Mouse (Mus musculus): ENCODE results near the gene Lrpap1. TPM values are rescaled to one million over a fixed set of nuclear protein-coding genes. Genes with fewer than 3 reads are reported as not detected.

The Lrpap1 gene
- 10 to 100 TPM; 27.3 to 97.7 (median 47.6) TPM for total RNA-seq (2018; cell fraction: chromatin; rRNA removed)
- total RNA-seq (2018; cell fraction: cytosol; rRNA removed) = 100 to 1,000 TPM in 2 of 26 experiments, 10 to 100 TPM in 24; 63.9 to 103 (median 83.4) TPM
- total RNA-seq (2018; cell fraction: nucleus; rRNA removed) = 100 to 1,000 TPM in 2 of 26 experiments, 10 to 100 TPM in 24; 30.3 to 130 (median 75.5) TPM
- polyA plus RNA-seq (2018) = 112 to 144 TPM (median 118 TPM) in 3 replicates

GRCm38 (mm10) chr5:35104960-35105921 is at the start of gene Lrpap1:
Lrpap1 (minus strand) TSS chr5:35105766.
- H3K4me3 ChIP-seq (ENCODE audit: inconsistent target) = peak within 1 kb of the TSS; percentile 74
- 0% methylated on average over 39 of the region's 39 CpGs for WGBS (ENCODE audit: missing documents)
- peaks cover 39% of the 10 kb centered on the region for H3K79me2 ChIP-seq (ENCODE audit: inconsistent target)
- peak within 1 kb of the TSS; percentile 54 for H3K27ac ChIP-seq
- H3K36me3 ChIP-seq (ENCODE audit: inconsistent target) = peaks cover 16% of the 10 kb centered on the region

GRCm38 (mm10) chr5:35149939-35150338 is 44.4 kb upstream of the Lrpap1 start:
- Histone ChIP-seq H3K4me3 (ENCODE audit: inconsistent target) (no peak overlapping the region), H3K27ac (no peak overlapping the region), H3K36me3 (ENCODE audit: inconsistent target) (no peaks in the 10 kb centered on the region), H3K79me2 (ENCODE audit: inconsistent target) (no peaks in the 10 kb centered on the region)
- 90% methylated on average over 5 of the region's 5 CpGs for WGBS (ENCODE audit: missing documents)

GRCm38 (mm10) chr5:35149526-35149925 is 44.0 kb upstream of the Lrpap1 start:
- no peaks in the 10 kb centered on the region for H3K36me3 ChIP-seq (ENCODE audit: inconsistent target)
- WGBS (ENCODE audit: missing documents) = 78% methylated on average over 4 of the region's 4 CpGs

GRCm38 (mm10) chr5:35147963-35148767 is 42.6 kb upstream of the Lrpap1 start:
- H3K36me3 ChIP-seq (ENCODE audit: inconsistent target) = no peaks in the 10 kb centered on the region
- WGBS (ENCODE audit: missing documents) = 82% methylated on average over 8 of the region's 8 CpGs
- H3K4me3 ChIP-seq (ENCODE audit: inconsistent target) = no peak overlapping the region
- H3K27ac ChIP-seq = no peak overlapping the region
- H3K79me2 ChIP-seq (ENCODE audit: inconsistent target) = no peaks in the 10 kb centered on the region

More at GRCm38 (mm10) chr5:35149526-35149925, 44.0 kb upstream of the Lrpap1 start:
- no peaks in the 10 kb centered on the region for H3K79me2 ChIP-seq (ENCODE audit: inconsistent target)
- no peak overlapping the region for H3K4me3 ChIP-seq (ENCODE audit: inconsistent target)
- no peak overlapping the region for H3K27ac ChIP-seq

- H3K79me2 ChIP-seq (ENCODE audit: inconsistent target) = no peaks in the 10 kb centered on the region
- no peaks in the 10 kb centered on the region for H3K36me3 ChIP-seq (ENCODE audit: inconsistent target)
- H3K27ac ChIP-seq = no peak overlapping the region
- WGBS (ENCODE audit: missing documents) = 45% methylated on average over 2 of the region's 2 CpGs
- H3K4me3 ChIP-seq (ENCODE audit: inconsistent target) = no peak overlapping the region
Observed at GRCm38 (mm10) chr5:35147155-35147962, 41.8 kb upstream of the Lrpap1 start.

- H3K4me3 ChIP-seq (ENCODE audit: inconsistent target) = no peak overlapping the region
- H3K27ac ChIP-seq = no peak overlapping the region
- no peaks in the 10 kb centered on the region for H3K79me2 ChIP-seq (ENCODE audit: inconsistent target)
- H3K36me3 ChIP-seq (ENCODE audit: inconsistent target) = no peaks in the 10 kb centered on the region
- WGBS (ENCODE audit: missing documents) = 88% methylated on average over 2 of the region's 2 CpGs
Observed at GRCm38 (mm10) chr5:35146747-35147146, 41.2 kb upstream of the Lrpap1 start.

GRCm38 (mm10) chr5:35144716-35145115 is 39.1 kb upstream of the Lrpap1 start:
- no peak overlapping the region for H3K27ac ChIP-seq
- no peak overlapping the region for H3K4me3 ChIP-seq (ENCODE audit: inconsistent target)
- no peaks in the 10 kb centered on the region for H3K79me2 ChIP-seq (ENCODE audit: inconsistent target)
- WGBS (ENCODE audit: missing documents) = 76% methylated on average over 2 of the region's 2 CpGs
- H3K36me3 ChIP-seq (ENCODE audit: inconsistent target) = no peaks in the 10 kb centered on the region

- Histone ChIP-seq H3K36me3 (ENCODE audit: inconsistent target) (no peaks in the 10 kb centered on the region), H3K4me3 (ENCODE audit: inconsistent target) (no peak overlapping the region), H3K27ac (no peak overlapping the region), H3K79me2 (ENCODE audit: inconsistent target) (no peaks in the 10 kb centered on the region)
- 49% methylated on average over 10 of the region's 10 CpGs for WGBS (ENCODE audit: missing documents)
Observed at GRCm38 (mm10) chr5:35143460-35144245, 38.1 kb upstream of the Lrpap1 start.

GRCm38 (mm10) chr5:35142910-35143309 is 37.3 kb upstream of the Lrpap1 start:
- 14% methylated on average over 1 of the region's 1 CpGs for WGBS (ENCODE audit: missing documents)
- Histone ChIP-seq H3K4me3 (ENCODE audit: inconsistent target) (no peak overlapping the region), H3K79me2 (ENCODE audit: inconsistent target) (no peaks in the 10 kb centered on the region), H3K27ac (no peak overlapping the region), H3K36me3 (ENCODE audit: inconsistent target) (no peaks in the 10 kb centered on the region)

- Histone ChIP-seq H3K4me3 (ENCODE audit: inconsistent target) (no peak overlapping the region), H3K36me3 (ENCODE audit: inconsistent target) (no peaks in the 10 kb centered on the region), H3K27ac (no peak overlapping the region), H3K79me2 (ENCODE audit: inconsistent target) (no peaks in the 10 kb centered on the region)
- WGBS (ENCODE audit: missing documents) = 73% methylated on average over 3 of the region's 3 CpGs
Observed at GRCm38 (mm10) chr5:35141316-35141715, 35.8 kb upstream of the Lrpap1 start.

GRCm38 (mm10) chr5:35138183-35138611 is 32.6 kb upstream of the Lrpap1 start:
- H3K36me3 ChIP-seq (ENCODE audit: inconsistent target) = no peaks in the 10 kb centered on the region
- 84% methylated on average over 11 of the region's 11 CpGs for WGBS (ENCODE audit: missing documents)

GRCm38 (mm10) chr5:35137510-35138182 is 32.1 kb upstream of the Lrpap1 start:
- Histone ChIP-seq H3K4me3 (ENCODE audit: inconsistent target) (no peak overlapping the region), H3K36me3 (ENCODE audit: inconsistent target) (no peaks in the 10 kb centered on the region), H3K27ac (no peak overlapping the region), H3K79me2 (ENCODE audit: inconsistent target) (no peaks in the 10 kb centered on the region)
- WGBS (ENCODE audit: missing documents) = 37% methylated on average over 13 of the region's 13 CpGs

More at GRCm38 (mm10) chr5:35138183-35138611, 32.6 kb upstream of the Lrpap1 start:
- H3K79me2 ChIP-seq (ENCODE audit: inconsistent target) = no peaks in the 10 kb centered on the region
- no peak overlapping the region for H3K4me3 ChIP-seq (ENCODE audit: inconsistent target)
- H3K27ac ChIP-seq = no peak overlapping the region

GRCm38 (mm10) chr5:35135903-35136302 is 30.3 kb upstream of the Lrpap1 start:
- 73% methylated on average over 5 of the region's 5 CpGs for WGBS (ENCODE audit: missing documents)
- Histone ChIP-seq H3K4me3 (ENCODE audit: inconsistent target) (no peak overlapping the region), H3K79me2 (ENCODE audit: inconsistent target) (no peaks in the 10 kb centered on the region), H3K36me3 (ENCODE audit: inconsistent target) (no peaks in the 10 kb centered on the region), H3K27ac (no peak overlapping the region)
